Mouse (Mus musculus) neural tube, embryonic 14.5 days (tissue): ENCODE results near the gene Ccl1. TPM values are rescaled to one million over a fixed set of nuclear protein-coding genes. Genes with fewer than 3 reads are reported as not detected.

Experiments used
- ATAC-seq: fragments of 200-750 bp; cut with Nextera tagmentation; 2 replicates; pipeline ENCODE4 v1.8.0; 2017; ENCODE audit warnings: low read depth, mild to moderate bottlenecking, moderate TSS enrichment, moderate library complexity
- H3K27ac ChIP-seq: fragments of 300-500 bp; sonication (generic); 2 replicates; pipeline ENCODE4 v1.5.1; 2014; ENCODE audit warnings: low read depth, mild to moderate bottlenecking, control low read depth, low read length, moderate library complexity, mixed read lengths
- H3K27me3 ChIP-seq: fragments of 300-500 bp; sonication (generic); 2 replicates; pipeline ENCODE4 v1.6.1; 2014; ENCODE audit warnings: low read length; ENCODE audit not compliant: control insufficient read depth, insufficient read depth
- H3K36me3 ChIP-seq: fragments of 300-500 bp; sonication (generic); 2 replicates; pipeline ENCODE4 v1.6.1; 2014; ENCODE audit warnings: low read length, mixed read lengths; ENCODE audit not compliant: control insufficient read depth, insufficient read depth
- H3K4me1 ChIP-seq: fragments of 300-500 bp; sonication (generic); 2 replicates; pipeline ENCODE4 v1.6.1; 2014; ENCODE audit warnings: low read length; ENCODE audit not compliant: control insufficient read depth, insufficient read depth
- H3K4me2 ChIP-seq: fragments of 300-500 bp; sonication (generic); 2 replicates; pipeline ENCODE4 v1.6.1; 2014; ENCODE audit warnings: mild to moderate bottlenecking, low read depth, low read length, control low read depth
- H3K4me3 ChIP-seq: fragments of 300-500 bp; sonication (generic); 2 replicates; pipeline ENCODE4 v1.5.1; 2014; ENCODE audit warnings: low read depth, low read length, control low read depth, mixed read lengths
- H3K9ac ChIP-seq: fragments of 300-500 bp; sonication (generic); replicated peaks from 2 replicates; pipeline ENCODE4 v1.6.1; 2014; ENCODE audit warnings: low read depth, mild to moderate bottlenecking, control low read depth, low read length, mixed read lengths
- H3K9me3 ChIP-seq: fragments of 300-500 bp; sonication (generic); 2 replicates; pipeline ENCODE4 v1.6.1; 2016; ENCODE audit warnings: low read length; ENCODE audit not compliant: control insufficient read depth
- WGBS: fragments of 180-500 bp; shearing (Covaris S2); extraction: QIAGEN DNeasy Blood & Tissue Kit; methylation state at CpG from one replicate; pipeline ENCODE4 v1.1.7; 2014; 5-methylcytosine and 5-hydroxymethylcytosine counted together
- polyA plus RNA-seq: library from polyadenylated mRNA; unstranded; fragments of >200 nt; fragmentation: Nextera tagmentation; extraction: Ambion mirVana; gene quantifications from 2 replicates; pipeline ENCODE4 v1.2.1, GENCODE M21; 2014

Ccl1 gene
- polyA plus RNA-seq, 1 experiment from 2014 or later = 1.6 TPM

DNA sequence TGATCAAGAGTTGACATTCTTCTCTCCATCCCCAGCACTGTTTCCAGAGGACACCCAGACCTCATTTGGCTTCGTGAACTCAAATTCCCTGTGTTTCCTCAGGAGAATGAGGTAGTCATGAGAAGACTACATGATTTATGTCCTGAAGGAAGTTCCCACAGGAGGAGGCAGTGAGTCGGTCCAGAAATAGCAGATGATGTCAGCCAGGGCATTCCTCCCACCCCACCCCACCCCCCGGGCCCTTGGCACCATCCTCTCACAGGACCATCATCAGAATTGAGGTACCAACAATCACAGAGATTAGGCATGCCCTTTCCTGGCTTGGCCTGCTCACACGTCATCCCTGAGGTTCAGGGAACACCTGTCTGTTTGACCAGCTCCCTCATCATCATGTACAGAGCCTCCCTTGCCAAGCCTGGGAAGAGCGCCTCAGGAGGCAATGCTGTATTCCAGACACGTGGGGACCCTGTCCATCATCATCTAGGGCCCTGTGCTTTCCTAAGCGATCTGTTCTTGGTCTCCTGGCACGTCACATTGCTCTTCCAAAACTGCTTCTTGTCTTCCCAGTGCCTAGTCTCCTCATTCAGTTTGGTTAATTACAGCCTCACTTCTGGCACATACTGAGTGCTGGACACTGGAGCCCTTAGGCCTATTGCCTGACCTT is 31.2 kb downstream of the Ccl1 start:
- Histone ChIP-seq H3K4me1 (no peaks in the 10 kb centered on the region), H3K4me3 (no peak overlapping the region), H3K9me3 (no peaks in the 10 kb centered on the region), H3K27ac (no peak overlapping the region), H3K36me3 (no peaks in the 10 kb centered on the region), H3K9ac (no peak overlapping the region), H3K27me3 (no peaks in the 10 kb centered on the region), H3K4me2 (no peak overlapping the region)
- no peak for ATAC-seq
- 60% methylated on average over 8 of the region's 8 CpGs for WGBS

DNA sequence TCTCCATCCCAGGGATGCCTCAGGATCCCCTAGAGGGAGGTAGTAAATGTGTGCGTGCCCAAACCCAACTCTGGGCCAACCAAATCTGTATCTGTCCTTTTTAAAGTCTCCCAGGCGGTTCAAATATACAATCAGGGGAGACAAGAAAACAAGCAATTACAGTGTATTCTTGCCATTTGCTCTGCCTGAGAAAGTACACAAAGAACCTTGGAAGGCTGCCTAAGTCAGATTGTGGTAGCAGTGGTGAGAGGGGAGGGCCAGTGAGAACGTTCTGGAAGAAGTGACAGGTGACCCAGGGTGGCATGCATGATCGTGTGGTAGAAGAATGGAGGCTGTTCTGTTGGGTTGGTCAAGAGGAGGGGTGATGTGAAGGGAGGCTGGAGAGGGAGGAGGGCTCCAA is 46.4 kb downstream of the Ccl1 start:
- Histone ChIP-seq H3K27me3 (no peaks in the 10 kb centered on the region), H3K4me2 (no peak overlapping the region), H3K9ac (no peak overlapping the region), H3K4me1 (no peaks in the 10 kb centered on the region), H3K36me3 (no peaks in the 10 kb centered on the region), H3K27ac (no peak overlapping the region), H3K4me3 (no peak overlapping the region), H3K9me3 (no peaks in the 10 kb centered on the region)
- WGBS = 41% methylated on average over 4 of the region's 4 CpGs
- ATAC-seq = no peak

DNA sequence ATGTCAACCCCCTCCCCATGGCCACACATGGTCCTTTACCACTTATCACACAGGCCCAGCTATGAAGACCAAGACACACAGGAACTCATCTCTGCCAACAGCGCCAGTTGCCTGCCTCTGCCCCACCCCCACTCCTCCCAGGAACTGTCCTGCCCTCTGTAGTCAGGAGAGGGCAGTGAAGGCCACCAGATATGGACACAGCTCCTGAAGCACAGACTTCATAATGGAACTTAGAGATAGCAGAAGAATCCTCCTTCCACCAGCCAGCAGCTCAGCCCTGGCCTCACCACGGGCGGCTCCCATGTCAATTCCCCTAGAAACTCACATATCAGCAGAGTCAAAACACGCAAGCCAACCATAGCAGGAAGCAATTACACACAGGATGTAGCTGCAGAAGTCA is 49.9 kb downstream of the Ccl1 start:
- Histone ChIP-seq H3K9me3 (no peaks in the 10 kb centered on the region), H3K4me1 (0 out of 2 replicates have a peak, but pooled peaks cover 3% of the 10 kb centered on the region), H3K27ac (no peak overlapping the region), H3K9ac (no peak overlapping the region), H3K36me3 (no peaks in the 10 kb centered on the region), H3K4me2 (no peak overlapping the region), H3K27me3 (no peaks in the 10 kb centered on the region), H3K4me3 (no peak overlapping the region)
- WGBS = 28% methylated on average over 4 of the region's 4 CpGs
- ATAC-seq = peak; percentile 76; the same call in 1 of the 2 replicates

DNA sequence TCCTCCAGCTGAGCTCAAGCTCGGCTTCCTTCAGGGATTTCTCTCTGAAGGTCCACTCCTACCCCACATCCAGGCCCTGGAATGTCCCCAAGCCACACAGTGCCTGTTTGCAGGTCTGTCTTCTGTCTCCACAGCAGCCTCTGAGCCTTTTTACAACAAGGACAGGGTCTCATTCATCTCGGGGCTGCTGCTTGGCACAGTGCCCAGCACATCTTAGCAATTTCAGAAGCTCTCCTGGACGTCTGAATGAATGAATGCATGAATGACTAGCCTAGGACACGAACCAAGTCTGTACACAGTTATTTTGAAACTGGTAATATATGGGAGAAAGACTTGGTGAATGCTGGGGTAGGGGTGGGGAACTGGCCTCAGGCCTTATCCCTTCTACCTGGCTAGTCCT is 52.1 kb downstream of the Ccl1 start:
- WGBS = 24% methylated on average over 4 of the region's 4 CpGs
- Histone ChIP-seq H3K27me3 (no peaks in the 10 kb centered on the region), H3K27ac (no peak overlapping the region), H3K4me3 (no peak overlapping the region), H3K9me3 (no peaks in the 10 kb centered on the region), H3K9ac (no peak overlapping the region), H3K36me3 (no peaks in the 10 kb centered on the region), H3K4me1 (0 out of 2 replicates have a peak, but pooled peaks cover 3% of the 10 kb centered on the region), H3K4me2 (no peak overlapping the region)
- no peak for ATAC-seq

DNA sequence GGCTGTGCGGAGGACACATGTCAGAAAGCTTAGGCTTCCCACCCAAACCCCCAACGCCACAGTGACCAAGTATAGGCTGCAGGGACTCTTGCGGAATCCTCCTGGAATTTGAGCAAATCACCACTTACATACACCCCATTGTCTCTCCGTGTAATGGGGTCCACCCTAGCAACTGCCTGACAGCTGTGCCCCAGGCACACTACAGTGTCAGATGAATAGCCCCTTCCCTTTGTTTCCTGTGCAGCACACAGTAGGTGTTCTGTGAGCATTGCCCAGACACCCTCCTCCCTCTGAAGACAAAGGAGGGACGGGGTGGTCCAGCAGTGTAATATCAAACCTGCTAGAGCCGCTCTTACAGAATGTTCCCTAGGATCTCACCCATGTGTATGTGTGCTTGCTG is 54.2 kb downstream of the Ccl1 start:
- 32% methylated on average over 6 of the region's 6 CpGs for WGBS
- no peak overlapping the region for H3K9ac ChIP-seq
- no peak for ATAC-seq
- no peaks in the 10 kb centered on the region for H3K27me3 ChIP-seq
- H3K4me2 ChIP-seq = no peak overlapping the region
- no peak overlapping the region for H3K4me3 ChIP-seq
- 0 out of 2 replicates have a peak, but pooled peaks cover 3% of the 10 kb centered on the region for H3K4me1 ChIP-seq
- no peaks in the 10 kb centered on the region for H3K9me3 ChIP-seq
- H3K36me3 ChIP-seq = no peaks in the 10 kb centered on the region
- H3K27ac ChIP-seq = no peak overlapping the region

DNA sequence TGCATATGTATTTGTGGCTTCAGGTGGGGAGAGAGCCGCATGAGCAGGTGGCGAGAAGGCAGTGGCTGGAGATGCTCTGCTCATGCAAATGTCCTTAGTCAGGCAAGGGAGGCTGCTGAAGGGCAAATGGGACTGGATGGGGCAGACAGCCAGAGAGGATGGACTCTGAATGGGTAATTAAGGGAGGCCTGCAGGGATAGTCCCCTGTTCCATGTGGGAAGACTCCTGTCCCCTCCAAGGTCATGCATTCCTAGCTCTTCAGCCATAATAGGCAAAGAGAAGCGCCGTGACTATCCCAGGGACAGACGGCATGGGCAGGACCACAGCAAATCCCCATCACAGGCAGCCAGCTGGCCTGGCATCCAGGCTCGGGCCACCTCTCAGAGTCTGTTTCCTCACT is 55.5 kb downstream of the Ccl1 start:
- no peak overlapping the region for H3K4me3 ChIP-seq
- no peak overlapping the region for H3K27ac ChIP-seq
- no peak for ATAC-seq
- H3K27me3 ChIP-seq = no peaks in the 10 kb centered on the region
- H3K36me3 ChIP-seq = no peaks in the 10 kb centered on the region
- H3K9ac ChIP-seq = no peak overlapping the region
- no peaks in the 10 kb centered on the region for H3K9me3 ChIP-seq
- no peak overlapping the region for H3K4me2 ChIP-seq
- WGBS = 69% methylated on average over 6 of the region's 6 CpGs
- 0 out of 2 replicates have a peak, but pooled peaks cover 3% of the 10 kb centered on the region for H3K4me1 ChIP-seq

DNA sequence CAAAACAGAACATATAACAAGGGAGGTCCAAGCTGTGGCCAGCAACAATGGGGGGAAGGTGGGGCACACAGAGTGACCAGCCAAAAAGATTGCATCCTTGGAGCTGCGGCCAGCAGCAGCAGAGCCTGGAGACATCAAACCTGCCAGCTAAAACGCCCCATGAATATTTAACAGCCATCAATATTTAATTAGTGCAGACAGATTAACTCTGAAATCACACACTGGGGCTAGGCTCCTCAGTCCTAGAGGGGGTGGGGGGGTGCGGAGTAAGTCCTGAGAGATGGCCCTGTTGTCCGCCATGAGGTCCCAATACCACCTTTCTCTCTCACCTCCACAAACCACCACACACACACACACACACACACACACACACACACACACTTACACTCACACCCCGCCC is 68.1 kb downstream of the Ccl1 start:
- Histone ChIP-seq H3K4me3 (no peak overlapping the region), H3K4me2 (no peak overlapping the region), H3K36me3 (no peaks in the 10 kb centered on the region), H3K9me3 (no peaks in the 10 kb centered on the region), H3K27ac (no peak overlapping the region), H3K4me1 (peaks cover 7% of the 10 kb centered on the region; the same call in 1 of the 2 replicates), H3K9ac (no peak overlapping the region), H3K27me3 (no peaks in the 10 kb centered on the region)
- no peak for ATAC-seq
- WGBS = 32% methylated on average over 5 of the region's 5 CpGs

DNA sequence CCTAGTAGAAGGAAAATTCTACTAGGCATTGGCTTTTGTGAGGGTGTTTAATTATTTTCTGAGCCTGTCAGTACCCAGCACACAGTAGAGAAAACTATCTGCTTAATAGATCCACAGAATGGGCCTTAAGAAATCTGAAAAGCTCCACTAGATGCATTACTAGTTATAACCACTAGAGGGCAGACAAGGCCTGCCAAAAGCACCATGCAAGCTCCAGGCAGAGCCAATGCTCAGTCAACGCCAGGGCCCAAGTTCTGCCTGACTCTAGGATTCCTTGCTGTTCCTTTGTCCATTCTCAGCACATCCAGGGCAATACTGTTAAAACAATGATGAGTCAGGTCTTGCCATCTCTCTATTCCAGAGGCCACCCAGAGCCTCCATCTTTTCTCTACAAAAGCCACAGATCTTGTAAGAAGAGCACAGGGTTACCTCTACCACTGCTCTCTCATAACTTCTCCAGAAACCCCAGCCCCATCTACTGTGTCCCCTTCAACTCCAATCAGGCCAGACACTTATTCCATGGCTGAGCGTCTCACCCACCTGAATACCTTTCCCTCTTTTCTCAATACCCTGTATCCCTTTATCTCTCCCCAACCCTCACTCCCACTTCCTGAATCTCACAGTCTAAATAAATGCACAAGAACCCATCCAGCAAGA is 69.8 kb downstream of the Ccl1 start:
- 34% methylated on average over 2 of the region's 2 CpGs for WGBS
- H3K4me3 ChIP-seq = no peak overlapping the region

DNA sequence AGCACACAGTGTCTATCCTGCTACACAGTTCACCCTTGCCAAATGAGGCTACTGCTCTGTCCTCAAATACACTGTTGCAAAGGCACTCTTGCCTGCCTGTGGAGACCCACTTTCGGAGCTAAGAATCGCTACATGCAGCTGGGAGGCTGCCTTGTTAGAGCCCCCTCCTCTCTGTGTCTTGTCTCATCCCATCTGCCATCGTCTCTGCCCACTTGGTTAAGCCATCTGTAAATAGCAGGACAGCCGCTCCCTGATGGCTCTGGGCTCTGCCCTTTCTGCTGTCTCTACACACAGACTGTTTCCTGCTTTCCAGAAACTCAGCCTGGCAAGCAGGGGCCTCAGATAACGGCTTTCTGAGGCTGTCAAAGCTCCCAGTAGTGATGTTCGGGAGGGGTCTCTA is 71.5 kb downstream of the Ccl1 start:
- H3K4me3 ChIP-seq = no peak overlapping the region

More for the DNA sequence above, 69.8 kb downstream of the Ccl1 start:
- Histone ChIP-seq H3K36me3 (no peaks in the 10 kb centered on the region), H3K9me3 (no peaks in the 10 kb centered on the region), H3K27ac (no peak overlapping the region), H3K27me3 (no peaks in the 10 kb centered on the region), H3K4me2 (no peak overlapping the region), H3K4me1 (peaks cover 7% of the 10 kb centered on the region; the same call in 1 of the 2 replicates), H3K9ac (no peak overlapping the region)
- ATAC-seq = peak; percentile 61; the same call in 1 of the 2 replicates

More for the DNA sequence above, 71.5 kb downstream of the Ccl1 start:
- no peak overlapping the region for H3K4me2 ChIP-seq
- no peak overlapping the region for H3K9ac ChIP-seq
- H3K36me3 ChIP-seq = no peaks in the 10 kb centered on the region
- H3K9me3 ChIP-seq = no peaks in the 10 kb centered on the region
- ATAC-seq = no peak
- no peaks in the 10 kb centered on the region for H3K27me3 ChIP-seq
- no peak overlapping the region for H3K27ac ChIP-seq
- WGBS = 60% methylated on average over 6 of the region's 6 CpGs
- H3K4me1 ChIP-seq = peaks cover 7% of the 10 kb centered on the region; the same call in 1 of the 2 replicates
